Mouse (Mus musculus) heart, adult 8-10 months (tissue): ENCODE measurements around the gene Hormad2. TPM values are rescaled to one million over a fixed set of nuclear protein-coding genes. Genes with fewer than 3 reads are reported as not detected.

ENCODE experiments used
- DNase-seq: peaks from one replicate; pipeline ENCODE4 v3.0.0; 2022; ENCODE audit warnings: low spot score
- total RNA-seq, 4 experiments: library from RNA; stranded (reverse); gene quantifications; 2 replicates each; pipeline ENCODE4 v1.2.4; 2022

The Hormad2 gene
- total RNA-seq, 4 experiments from 2014 or later = not detected

DNA sequence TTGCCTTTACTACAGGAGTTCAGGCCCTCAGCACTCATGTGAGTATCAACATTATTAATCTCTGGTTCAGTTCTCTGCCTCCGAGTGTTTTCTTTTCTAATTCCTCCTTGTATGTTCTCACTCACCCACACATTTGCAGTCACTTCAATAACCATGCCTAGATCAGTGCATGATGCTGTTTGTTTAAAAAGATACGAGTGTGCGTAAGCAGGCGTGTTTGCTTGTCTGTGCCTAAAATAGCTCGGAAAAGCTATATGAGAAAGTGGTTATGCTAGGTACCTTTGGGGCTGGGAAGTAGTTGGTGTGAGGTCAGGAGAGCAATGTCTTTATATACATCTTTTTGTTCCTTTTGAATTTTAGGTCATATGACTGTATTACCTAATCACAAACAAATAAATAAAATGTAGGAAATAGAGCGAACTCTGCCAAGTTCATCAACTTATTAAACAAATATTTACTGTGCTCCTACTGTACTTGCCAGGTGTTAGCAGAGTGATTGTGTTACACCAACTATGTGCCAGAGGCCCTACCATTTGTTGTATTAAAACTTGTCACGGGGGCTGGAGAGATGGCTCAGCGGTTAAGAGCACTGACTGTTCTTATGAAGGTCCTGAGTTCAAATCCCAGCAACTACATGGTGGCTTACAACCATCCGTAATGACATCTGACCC is 100.7 kb downstream of the Hormad2 start:
- no peak for DNase-seq

DNA sequence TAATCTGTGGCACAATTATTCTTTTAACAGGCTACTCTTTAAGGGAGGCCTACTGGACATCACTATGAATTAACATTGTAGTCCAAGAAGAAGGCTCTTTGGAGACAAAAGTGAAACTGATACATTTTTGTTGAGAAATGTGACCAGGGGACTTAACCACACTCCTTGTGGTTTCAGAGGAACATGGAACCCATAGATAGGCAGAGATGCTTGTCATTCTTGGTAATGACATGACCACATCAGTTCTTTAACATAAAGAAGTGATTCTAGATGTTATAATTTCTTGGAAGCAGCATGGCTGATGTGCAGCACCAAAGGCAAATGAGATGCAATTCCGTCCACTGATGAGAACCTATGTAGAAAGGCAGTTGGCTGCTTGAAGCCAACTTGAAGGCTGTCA is 101.6 kb downstream of the Hormad2 start:
- DNase-seq = no peak

DNA sequence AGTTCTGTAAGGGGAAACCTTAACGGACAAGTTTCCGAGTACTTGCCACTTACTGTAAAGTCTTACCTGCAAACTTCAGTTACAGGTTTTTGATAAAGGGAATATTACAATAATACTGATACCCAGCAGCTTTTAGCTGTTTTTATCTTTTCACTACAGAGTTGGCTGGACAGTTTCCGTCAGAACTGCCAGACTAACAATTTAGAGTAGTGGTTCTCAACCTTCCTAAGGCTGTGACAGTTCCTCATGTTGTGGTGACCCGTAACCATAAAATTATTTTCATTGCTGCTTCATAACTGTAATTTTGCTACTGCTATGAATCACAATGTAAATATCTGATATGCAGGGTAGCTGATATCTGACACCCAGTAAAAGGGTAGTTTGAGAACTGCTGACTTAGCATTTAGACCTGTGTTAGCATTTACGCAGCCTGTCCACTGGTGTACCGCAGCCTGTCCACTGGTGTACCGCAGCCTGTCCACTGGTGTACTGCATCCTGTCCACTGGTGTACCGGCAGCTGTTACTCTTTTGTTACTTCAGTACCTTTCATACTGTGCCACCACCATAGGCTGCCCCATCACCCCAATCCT is 104.1 kb downstream of the Hormad2 start:
- no peak for DNase-seq

DNA sequence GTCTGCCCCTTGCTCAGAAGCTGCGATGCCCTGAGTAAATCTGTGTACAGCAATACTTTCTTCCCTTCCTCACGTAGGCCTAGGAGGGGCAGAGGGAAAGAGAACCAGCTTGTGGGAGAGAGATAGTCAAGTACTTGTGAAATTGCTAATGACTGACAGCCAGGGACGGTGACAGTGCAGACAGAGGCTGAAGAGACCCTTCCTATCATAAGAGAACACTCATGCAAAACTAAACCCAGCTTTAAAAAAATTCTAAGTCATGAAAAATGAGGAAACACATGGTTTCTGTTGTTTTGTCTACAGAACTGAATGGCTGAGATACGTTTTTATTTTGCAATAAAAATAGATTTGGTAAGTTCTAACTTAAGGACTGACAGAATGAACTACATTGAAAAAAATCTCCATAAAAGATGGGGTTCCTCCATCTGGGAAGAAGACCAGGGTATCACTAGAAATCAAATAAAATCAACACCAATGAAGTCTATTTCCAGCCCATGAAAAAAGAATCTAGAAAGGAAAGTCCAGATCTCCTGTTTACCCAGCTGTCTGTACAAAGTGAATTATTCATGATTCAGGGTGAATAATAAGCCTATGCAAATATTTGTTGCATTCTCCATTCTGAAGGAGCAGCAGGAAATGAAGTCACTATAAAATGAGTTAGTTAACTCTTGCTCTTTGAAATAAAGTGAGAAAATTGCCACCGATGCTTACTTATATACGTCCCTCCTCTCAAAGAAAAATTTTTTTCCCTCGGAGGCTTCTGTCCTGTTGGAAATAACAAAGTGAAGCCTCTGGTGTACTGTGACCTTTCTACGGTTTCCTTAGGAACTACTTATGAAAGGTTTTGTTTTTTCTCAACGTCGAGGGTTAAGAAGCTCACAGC is 104.9 kb downstream of the Hormad2 start:
- no peak for DNase-seq

DNA sequence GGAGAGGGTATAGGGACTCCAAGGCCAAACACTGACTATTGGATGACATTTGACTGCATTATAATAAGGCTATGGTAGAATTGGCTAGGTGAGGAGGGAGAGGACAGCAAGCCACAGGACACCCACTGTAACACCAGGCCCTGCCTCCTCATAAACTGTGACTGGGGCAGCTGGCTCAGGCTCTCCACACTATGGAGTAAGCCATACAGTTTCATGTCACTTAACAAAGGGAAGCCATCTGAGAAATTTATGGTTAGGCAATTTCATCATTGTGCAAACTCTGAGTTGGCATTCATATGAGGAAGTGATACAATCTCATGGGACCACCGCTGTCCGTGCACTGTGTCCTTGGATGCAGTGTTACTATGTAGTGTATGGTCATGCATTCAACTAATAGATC is 107.9 kb downstream of the Hormad2 start:
- DNase-seq = no peak

DNA sequence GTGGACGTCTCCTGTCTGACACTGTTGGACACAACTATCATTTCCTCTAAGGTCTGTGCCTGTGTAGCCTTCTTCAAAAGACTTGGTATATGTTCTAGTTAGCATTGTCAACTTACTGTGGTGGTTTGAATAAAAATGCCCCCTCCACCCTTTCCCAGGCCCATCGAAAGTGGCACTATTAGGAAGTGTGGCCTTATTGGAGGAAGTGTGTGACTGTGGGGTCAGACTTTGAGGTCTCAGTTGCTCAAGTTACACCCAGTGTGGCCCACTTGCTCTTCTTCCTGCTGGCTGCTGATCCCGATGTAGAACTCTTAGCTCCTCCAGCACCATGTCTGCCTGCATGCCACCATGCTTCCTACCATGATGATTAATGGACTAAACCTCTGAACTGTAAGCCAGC is 112.7 kb downstream of the Hormad2 start:
- DNase-seq = no peak

DNA sequence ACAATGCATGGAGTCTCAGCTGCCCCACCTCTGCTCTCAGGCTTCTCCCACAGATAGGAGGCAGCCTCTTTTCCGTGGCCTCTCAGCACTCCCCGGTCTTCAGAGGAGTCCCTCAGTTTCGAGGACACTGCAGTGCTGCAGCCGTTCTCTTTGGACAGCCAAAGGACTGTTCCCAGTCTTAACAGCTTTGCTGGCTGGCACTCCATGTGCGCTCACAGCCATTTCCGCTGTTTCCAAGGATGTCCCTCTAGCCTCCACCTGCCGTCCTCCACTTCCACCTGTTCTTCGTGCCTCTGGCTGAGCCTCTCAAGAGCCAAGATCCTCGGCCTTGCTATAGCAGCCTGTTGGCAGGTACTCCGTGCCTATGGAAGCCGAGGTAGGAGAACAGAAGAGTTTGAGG is 117.4 kb downstream of the Hormad2 start:
- no peak for DNase-seq

DNA sequence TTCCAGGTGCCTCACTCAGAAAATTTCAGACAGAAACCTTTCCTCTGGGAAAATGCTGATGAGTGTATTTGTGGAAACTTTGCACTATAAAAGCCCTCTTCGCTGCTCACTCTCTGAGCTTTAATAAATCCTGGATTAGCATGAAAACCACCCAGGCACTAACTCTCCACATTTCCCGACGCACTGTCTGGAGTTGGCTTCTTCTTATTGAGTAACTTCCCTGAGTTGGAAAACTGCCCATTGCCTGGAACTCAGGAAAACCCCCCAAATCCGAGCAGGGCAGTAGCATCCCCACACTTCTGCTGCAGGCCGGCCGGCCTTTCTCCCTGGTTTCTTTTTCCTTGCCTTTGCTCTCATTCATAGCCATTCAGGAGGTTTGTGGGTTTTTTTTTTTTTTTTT is 118.0 kb downstream of the Hormad2 start:
- no peak for DNase-seq

DNA sequence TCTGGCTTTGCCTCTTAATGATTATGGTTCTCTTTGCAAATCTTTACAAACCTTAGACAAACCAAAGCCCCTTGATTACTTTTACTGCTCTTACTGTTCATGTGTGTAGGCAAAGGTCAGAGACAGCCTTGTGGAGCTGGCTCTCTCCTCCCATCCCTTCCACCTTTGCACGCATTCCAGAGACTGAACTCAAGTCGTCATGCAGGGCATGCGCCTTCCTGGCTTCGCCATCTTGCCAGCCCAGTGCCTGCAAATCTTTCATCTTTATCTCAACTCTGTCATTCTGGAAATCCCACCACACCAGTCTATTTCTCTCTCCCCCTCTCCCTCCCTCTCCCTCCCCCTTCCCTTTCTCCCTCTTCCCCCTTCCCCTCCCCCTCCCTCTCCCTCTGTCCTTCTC is 120.0 kb downstream of the Hormad2 start:
- no peak for DNase-seq

DNA sequence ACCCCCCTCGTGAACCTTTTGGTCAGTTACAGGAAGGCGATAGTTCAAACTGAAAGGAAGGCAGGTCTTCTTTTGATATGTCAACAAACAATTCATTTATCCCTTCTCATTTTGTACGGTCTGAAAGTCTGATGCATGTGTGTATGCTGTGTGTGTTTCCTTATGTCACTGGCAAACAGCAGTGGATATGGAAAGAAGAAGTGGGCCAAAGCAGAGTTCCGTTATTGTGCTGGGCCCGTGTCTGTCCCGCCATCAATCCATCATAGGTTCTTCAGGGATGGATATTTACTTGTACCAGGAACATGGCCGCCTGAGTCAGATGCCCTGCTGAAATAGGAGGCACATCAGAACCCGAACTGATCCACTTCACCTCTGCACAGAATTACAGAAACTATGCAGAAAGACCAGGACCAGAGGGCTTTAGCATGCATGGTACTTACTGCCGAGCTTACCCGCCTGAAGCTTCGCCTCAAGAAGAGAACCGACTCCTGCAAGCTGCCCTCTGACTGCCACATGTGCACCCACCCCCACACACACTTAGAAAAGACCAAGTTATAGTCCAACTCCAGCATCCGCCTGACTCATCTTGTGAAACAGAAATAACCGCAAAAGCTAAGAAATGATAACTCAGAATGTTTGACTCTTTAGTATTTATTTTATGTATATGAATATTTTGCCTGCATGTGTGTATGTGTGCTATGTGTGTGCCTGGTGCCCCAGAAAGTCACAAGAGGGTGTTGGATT is 121.5 kb downstream of the Hormad2 start:
- DNase-seq = no peak

DNA sequence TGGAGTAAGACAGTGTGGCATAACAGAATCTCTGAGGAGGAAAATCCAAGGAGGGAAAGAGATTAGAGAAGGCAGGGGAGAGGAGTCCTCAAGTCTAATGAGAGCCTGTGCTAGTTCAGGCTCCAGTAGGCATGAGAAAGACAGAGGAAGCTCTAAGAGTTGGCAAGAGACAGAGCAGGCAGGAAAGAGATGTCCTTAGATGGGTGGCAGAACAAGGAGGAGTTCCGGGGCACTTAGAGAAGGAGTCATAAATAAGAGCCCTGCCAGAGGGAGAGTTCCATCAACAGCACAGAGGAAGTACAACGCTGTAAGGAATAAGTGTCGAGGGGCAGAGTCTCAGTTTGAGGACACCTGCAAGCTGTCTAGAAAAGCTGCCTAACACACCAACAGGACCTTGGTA is 122.9 kb downstream of the Hormad2 start:
- no peak for DNase-seq

DNA sequence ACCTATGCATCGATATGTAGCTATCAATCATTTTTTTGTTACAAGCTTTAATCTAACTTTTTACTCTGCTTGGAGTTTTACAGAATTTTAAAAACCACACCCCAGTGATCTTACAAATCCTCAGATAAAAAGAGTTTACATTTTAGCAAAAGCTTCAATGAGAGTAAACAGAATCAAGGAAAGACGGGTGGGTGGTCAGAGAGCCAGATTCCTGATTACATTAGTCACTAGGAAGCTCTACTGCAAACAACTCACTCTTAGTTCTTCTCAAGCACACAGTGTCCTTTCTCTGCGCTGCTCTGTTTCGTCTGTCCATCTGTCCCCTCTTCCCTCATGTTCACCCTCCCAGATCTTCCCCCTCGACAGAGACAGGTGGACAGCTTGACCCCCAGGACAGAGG is 123.6 kb downstream of the Hormad2 start:
- DNase-seq = no peak

DNA sequence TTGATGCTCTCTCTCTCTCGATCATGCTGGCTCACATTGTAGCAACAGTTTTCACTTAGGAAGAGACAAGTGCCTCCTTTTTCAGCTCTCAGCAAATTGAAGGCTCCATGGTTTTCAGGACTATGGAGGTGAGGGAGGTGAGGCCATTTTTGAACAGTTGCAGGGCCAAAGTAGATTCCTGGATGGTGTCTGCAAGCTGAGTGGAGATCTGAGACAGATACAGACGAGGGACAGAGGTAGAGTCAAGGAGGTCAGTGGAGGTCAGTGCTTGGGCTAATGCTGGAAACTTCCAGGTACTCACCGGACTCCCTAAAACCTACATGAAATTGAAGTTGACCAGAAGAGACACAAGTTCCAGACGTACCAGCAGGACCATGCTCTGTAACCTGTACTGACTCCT is 128.7 kb downstream of the Hormad2 start:
- DNase-seq = no peak

DNA sequence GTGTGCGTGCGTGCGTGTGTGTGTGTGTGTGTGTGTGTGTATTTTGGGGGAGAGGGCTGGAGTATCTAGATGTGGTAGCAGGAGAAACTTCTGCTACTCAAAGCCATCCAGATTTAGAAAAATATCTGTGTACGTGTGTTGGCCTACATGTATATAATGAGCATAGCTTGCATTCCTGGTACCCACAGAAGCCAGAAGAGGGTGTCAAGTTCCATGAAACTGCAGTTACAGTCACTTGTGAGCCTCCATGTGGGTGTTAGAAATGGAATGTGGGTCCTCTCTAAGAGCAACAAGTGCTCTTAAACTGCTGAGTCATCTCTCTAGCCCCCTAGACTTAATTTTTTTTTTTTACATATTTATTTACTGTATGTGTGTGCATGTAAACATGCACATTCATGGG is 130.6 kb downstream of the Hormad2 start:
- DNase-seq = no peak

DNA sequence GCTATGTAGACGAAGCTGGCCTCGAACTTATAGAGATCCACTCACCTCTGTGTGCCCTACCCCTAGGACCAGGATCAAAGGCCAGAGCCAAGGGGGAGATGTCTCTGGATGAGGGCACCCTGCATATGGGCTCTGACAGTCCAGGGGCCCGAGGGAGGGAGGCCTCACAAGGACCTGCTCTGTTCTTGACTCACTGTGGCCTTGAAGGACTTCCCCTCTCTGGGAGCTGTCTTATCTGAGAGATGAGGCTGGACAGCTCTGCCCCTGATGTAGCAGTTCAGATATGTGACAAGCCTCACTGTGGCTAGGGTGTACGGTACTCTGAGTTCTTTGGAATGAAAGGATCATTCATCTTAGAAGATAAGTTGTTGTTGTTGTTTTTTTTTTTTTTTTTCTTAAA is 131.3 kb downstream of the Hormad2 start:
- DNase-seq = no peak

DNA sequence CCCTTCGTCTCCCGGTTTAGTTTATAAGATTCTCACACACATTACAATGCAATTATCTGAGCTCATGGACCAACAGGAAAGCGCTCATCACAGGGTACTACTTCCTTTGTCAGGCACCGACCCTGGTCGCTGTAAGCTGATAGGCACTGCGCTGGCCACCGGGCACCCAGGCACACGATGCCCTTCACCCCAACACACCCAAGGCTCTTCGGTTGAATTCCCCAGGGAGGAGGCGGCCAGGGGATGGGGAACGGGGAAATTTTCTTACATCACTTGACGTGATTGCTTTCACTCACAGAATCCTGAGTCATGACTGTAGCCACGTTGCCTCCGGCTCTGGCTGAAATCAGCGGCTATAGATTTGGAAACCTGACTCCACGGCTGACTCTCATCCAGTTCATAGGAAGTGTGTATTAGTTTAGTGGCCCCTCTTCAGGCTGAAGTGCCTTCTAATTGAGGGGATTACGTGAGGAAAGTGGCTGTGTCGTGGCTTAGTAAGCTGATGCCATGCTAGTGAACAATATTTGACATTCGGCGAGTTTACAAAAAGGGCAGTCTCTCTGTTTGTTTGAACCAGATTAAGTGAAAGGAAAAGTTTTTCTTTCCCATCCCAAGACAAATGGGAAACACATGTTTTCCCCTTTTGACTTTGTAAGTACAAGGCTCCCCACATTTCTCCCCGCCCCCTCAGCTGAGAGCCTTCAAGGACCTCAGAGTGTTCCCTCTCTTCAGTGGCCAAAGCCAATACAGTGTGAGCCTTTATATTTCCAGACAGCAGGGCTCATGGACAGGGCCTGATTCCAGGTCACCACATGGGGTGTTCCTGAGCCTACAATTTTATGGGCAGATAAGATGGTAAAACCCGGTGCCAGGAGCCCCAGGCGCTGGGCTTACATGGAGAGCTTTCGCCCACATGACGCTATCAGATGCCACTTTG is 132.1 kb downstream of the Hormad2 start:
- DNase-seq = peak; percentile 44

DNA sequence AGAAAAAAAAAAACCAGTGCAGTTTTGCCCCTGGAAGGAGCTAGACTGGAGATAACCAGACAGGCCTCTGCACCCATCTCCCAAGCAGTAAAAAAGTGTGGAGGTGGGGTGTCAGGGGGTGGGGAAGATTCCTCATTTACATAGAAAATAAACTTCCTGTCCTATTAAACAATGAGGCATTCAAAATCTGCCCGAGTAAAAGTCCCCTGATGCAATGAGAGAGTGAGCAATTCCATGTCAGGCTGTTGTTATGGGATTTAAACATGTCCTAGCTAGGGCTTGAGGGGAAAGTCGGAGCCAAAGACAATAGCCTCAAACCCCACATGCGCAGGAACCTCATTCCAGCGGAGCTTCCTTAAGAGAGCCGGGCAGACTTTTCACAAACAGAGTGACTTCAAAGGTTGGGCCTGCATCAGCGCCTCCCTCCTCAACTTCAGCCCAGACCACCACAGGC is 132.8 kb downstream of the Hormad2 start:
- no peak for DNase-seq

DNA sequence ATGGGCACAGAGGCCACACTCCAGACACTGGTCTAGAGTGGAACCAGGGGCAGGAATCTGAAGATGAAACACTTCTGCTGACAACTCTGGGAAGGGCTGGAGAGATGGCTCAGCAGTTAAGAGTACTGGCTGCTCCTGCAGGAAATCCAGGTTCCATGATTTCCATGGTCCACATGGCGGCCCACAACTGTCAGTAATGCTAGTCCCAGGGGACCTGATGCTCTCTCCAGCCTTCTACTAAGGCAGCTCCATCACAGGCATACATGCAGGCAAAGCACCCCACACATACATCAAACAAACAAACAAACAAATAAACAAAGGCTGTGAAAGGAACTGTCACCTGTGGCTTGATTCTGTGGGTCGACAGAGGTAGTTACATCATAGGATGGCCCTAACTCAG is 134.8 kb downstream of the Hormad2 start:
- DNase-seq = no peak

DNA sequence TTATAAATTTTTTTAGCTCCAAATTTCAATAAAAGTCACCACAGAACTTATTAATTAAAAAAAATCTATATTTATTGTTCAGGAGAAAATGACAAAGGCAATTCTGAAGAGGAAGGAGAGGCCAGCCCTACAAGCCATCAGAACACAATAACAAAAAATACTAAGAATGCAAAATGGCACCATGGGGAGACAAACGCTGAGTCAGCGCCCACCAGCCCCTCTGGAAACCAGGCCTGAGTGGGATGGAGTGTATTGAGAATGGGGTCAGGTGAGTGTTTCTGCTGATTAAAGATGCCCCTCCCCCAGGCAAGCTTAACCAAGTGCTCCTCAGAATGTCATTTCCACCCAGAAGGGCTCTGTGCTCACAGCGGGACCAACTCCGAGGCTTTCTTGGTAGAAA is 135.8 kb downstream of the Hormad2 start:
- no peak for DNase-seq

DNA sequence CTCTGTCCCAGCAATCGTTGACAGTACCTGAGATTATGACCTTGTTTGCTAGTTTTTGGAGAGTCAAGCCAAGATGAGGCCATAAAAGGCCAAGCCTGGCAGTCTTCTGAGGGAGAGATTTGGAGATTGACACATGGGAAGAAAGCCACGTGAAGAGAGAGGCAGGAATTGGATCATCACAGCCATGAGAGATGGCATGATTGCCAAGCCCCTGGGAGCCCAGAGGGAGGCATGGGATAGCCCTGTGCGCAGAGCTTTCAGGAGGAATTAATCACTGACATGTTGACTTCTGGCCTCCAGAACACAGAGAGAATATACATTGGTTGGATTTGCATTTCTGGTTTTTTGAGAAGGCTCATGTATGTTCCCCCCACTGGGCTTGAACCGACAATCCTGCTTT is 136.7 kb downstream of the Hormad2 start:
- no peak for DNase-seq

DNA sequence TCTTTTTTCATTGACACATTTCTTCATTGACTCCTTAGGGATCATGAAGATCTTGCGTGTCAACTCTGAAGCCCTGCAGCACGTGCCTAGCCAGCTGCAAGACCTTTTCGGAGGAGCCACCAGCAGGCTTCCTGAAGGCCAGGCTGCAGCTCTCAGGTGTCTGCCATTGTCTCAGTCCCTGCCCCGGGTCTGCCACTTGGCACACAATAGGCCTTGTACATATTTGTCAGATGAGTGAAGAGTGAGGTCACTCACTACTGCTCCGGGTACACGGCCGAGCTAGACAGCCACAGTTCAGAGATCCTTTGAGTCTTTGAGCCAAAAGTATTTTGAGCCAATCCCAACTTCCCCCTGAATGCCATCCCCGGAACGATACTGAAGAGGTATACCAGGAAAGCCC is 137.9 kb downstream of the Hormad2 start:
- no peak for DNase-seq
